Mouse (Mus musculus): Measurements from ENCODE around the gene Gldn.

The Gldn gene

GRCm38 (mm10) chr9:54286331-54286987, at the start of gene Gldn:
Gene Gldn, plus strand, starts transcription at chr9:54286486.
- peak; percentile 20 for DNase-seq

- DNase-seq, result no peak
Observed at GRCm38 (mm10) chr9:54244869-54245665, 41.2 kb upstream of the Gldn start.

DNA sequence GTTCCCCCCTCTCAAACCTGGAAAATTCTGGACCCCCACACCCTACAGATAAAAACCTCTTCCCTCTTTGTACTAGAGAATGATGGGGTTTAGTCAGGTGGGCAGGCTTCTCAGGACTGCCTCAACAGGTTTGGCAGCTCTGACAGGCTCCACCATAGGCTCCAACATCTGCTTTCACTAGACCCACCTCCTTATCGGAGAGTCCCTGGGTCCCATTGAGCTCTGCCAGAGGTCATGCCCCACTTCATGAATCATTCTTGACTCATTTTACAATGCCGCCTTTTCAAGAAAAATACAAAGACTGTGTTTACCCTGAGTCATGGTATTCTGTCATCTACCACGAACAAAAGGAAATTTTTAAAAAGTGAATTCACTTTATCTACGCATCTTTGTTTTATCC, 21.5 kb upstream of the Gldn start:
- DNase-seq, result no peak

DNA sequence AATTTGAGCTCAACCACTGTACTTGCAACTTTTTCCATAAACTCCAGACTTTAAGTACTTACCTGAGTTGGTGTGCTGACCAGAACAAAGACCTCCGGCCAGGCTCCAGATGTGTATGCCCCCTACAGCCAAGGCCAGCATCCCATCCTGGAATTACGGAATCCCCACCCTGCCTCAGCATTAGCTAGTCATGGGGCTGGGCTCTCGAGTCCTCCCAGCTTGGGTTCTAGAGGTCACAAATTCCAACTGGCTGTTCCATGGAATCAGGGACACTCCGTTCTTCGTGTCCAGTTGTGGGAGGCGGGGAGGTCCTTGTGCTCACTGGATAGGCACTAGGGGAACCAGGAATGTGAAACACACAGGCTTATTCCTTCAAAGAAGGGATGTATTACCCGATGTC, 18.3 kb upstream of the Gldn start, which contains the start of gene Cyp19a1:
TSS of gene Cyp19a1 (minus strand) at position 101 of the 400 bp plus-strand sequence.
- no peak for DNase-seq

- no peak for DNase-seq
Observed at GRCm38 (mm10) chr9:54269987-54270386, 16.3 kb upstream of the Gldn start.

DNA sequence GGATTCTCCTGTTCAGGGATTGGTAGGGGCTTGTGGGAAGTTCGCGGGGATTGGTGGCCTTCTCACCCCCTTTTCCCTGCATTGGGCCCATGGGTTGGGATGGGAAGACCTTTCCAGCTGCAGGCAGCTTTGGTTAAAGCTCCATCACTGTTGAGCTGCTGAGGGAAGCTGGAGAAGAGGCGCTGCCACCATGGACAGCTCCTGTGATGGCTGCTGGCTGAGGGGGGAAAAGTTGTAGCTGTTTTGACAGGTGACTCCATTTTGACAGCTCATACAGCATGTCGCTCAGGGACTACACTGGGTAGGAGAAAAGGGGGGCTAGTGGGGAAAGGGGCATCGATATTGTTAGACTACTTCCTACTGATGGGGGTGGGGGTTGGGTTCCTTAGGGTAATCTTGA, 15.4 kb upstream of the Gldn start:
- no peak for DNase-seq

- no peak for DNase-seq
Observed at GRCm38 (mm10) chr9:54275283-54275682, 11.0 kb upstream of the Gldn start.

- DNase-seq, result no peak
Observed at GRCm38 (mm10) chr9:54279046-54279589, 7.2 kb upstream of the Gldn start.

DNA sequence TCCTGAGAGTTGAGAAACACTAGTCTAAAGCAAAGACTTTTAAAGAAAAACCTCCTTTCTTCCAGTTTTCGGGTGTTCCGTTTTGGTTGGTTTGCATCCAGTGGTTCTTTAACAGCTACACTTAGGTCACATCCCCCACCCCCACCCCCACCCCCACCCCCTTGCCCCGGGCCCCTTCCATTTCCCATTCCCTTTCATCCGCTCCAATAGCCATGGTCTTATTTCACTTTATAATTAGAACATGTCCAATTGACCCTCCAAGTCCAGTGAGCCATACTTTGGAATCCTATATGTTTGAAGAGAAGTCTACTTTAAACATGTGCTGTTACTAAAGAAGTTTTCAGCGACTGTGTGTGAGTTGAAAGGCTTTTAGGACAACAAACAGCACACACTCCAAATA, 1.5 kb downstream of the Gldn start:
- DNase-seq, result no peak

DNA sequence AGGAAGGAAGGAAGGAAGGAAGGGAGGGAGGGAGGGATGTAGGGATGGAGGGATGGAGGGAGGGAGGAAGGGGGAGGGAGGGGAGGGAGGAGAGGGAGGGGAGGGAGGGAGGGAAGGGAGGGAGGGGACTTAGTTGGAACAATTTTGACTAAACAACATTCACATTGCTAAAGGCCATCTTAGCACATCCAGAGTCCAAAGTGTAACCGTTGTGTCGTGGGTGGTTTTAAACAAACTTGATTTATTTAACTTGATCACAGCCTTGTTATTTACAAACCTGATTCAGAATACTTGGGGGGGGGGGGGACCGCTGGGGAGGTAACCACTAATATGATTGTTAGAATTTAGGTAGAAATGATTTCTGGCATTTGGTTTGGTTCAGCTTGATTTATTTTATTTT, 13.1 kb downstream of the Gldn start:
- DNase-seq, result no peak

DNA sequence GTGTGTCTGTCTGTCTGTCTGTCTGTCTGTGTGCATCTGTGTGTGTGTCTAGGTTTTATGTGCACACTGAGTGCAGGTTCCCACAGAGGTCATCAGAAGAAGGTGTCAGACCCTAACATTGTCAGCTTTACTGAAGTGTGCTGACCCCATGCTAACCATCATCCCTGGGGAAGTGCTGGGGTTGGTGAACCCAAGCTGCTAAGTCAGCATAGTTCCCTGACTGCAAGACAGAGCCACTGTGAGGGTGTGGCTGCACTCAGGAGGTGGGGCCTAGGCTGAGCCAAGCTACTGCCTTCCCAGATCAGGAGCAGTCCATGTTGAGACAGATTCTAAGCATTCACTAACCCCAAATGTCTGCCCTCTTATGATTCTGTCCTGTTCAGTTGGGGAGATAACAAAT, 13.5 kb downstream of the Gldn start:
- DNase-seq, result no peak

GRCm38 (mm10) chr9:54301255-54301654, 15.0 kb downstream of the Gldn start:
- peak; percentile 37 for DNase-seq

GRCm38 (mm10) chr9:54308209-54308608, 21.9 kb downstream of the Gldn start:
- no peak for DNase-seq

DNA sequence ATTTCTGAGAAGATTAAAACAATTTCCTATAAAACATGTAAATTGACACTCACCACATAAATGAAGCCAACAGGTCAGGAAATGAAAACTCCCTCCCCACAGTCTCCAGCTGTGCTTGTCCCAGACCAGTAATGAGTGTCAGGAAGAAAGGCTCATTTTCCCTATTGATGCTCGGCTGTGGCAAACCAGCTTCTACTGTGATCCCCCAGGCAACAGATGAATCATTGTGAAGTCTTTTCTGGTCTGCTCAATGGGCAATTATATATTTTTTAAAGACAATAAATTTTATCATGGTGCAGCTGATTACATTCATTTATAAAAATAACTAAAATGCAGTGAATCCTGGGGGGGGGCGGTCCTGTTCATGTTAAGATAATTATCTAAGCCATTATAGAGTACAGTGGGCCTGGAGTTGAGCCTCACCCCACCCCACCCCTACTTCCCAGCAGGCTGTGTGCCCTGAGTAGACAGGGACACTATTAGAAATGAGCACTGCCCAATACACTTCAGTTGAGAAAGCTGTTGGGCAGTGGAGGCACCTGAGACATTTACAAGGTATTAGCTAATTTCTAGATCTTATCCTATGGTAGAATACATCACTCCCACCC, 22.6 kb downstream of the Gldn start:
- no peak for DNase-seq

- no peak for DNase-seq
Observed at GRCm38 (mm10) chr9:54316363-54316762, 30.1 kb downstream of the Gldn start.

- DNase-seq, result no peak
Observed at GRCm38 (mm10) chr9:54323456-54323855, 37.2 kb downstream of the Gldn start.

DNA sequence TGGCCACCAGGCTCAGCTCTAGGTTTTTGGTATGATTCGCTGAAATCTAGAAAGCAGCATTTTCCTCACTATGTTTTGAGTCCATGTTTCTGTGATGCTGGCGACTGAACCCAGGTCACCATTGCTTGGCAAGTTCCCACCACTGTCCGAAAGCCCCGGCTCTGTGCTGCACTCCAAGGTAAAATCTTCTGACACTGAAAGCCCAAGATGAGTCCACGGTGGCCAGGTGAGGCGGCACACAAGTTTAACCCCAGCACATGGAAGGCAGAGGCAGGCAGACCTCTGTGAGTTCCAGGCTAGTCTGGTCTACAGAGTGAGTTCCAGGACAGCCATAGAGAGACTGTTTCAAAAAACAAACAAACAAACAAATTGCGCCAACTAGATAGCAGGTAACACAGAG, 42.9 kb downstream of the Gldn start:
- DNase-seq, result no peak

- no peak for DNase-seq
Observed at GRCm38 (mm10) chr9:54335582-54335981, 49.3 kb downstream of the Gldn start.

GRCm38 (mm10) chr9:54336532-54337144, 50.4 kb downstream of the Gldn start:
- peak; percentile 49 for DNase-seq

- no peak for DNase-seq
Observed at GRCm38 (mm10) chr9:54342026-54342425, 55.7 kb downstream of the Gldn start.

DNA sequence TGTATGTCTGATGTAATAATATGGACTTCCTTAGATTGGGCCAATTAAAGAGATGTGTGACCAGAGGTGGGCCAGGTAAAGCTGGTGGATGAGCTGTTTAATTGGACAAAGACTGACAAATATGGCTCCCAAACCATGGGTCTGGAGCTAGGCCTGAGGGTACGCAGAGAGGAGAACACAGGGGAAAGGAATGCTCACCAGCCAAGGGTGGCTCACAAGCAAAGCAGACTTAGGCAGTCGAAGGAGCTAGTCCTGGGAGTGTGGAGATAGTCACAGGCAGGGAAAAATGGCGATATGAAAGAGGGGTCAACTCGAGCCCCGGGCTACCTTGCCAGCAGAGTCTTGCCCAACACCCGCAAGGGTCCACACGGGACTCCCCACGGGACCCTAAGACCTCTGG, 70.5 kb downstream of the Gldn start:
- no peak for DNase-seq

Data from right cerebral cortex, postnatal 25 days (tissue).